Mouse (Mus musculus): ENCODE data around the gene Wee1.

DNA sequence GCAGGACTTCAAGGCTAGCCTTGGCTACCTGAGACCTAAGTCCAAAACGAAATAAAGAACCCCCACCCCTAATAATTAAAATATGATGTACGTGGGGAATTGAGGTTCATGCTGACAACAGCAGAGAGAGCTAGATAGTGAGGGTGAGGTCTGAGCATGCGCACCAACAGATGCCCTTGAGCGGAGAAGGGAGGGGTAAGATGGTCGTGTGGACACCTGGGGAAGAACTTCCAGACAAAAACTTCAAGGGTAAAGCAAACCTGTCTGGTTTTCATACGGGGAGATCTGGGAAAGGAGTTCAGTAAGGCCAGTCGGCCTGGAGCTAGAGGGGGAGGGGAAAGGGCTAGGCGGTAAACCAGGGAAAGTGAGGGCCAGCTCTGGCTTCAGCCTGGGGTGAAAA is 59.6 kb downstream of the Wee1 start:
- TF ChIP-seq SRF (IDR thresholded peaks at IDR 0.05; ENCODE audit: control insufficient read depth, insufficient read length, low read depth) (no peak), MYOG (IDR thresholded peaks at IDR 0.05; ENCODE audit: control insufficient read depth in 1 of 3, insufficient read depth in 1 of 3, insufficient read length in 2 of 3, low read depth in 2 of 3) (no peak), POLR2A (IDR thresholded peaks at IDR 0.05; ENCODE audit: insufficient read length, low read depth) (no peak), CEBPB (IDR thresholded peaks at IDR 0.05; ENCODE audit: insufficient read depth, poor library complexity, severe bottlenecking) (no peak), MAX (IDR thresholded peaks at IDR 0.05; ENCODE audit: low read depth) (no peak), POLR2AphosphoS2 (IDR thresholded peaks at IDR 0.05; ENCODE audit: insufficient read length, low read depth) (no peak)
